Mouse (Mus musculus): Measurements from ENCODE around the gene Prkca. TPM values are rescaled to one million over a fixed set of nuclear protein-coding genes. Genes with fewer than 3 reads are reported as not detected.

The Prkca gene
- polyA plus RNA-seq, 1 experiment, result 266 TPM

- WGBS, result 69% methylated on average over 11 of the region's 11 CpGs
- Histone ChIP-seq H3K4me3 (ENCODE audit: insufficient read depth, low read depth, low read length) (no peak overlapping the region), H3K4me1 (ENCODE audit: control insufficient read depth, insufficient read depth, low read length) (peaks cover 20% of the 10 kb centered on the region), H3K27ac (ENCODE audit: insufficient read depth, low read depth, low read length) (no peak overlapping the region)
- no peak for TF ChIP-seq CTCF (IDR thresholded peaks at IDR 0.05; ENCODE audit: insufficient read depth, low read depth, low read length)
- no peak for TF ChIP-seq POLR2A (IDR thresholded peaks at IDR 0.05; ENCODE audit: insufficient read depth, low read depth, low read length)
These were observed 12.9 kb downstream of the Prkca start for GRCm38 (mm10) chr11:108330818-108331217.

- TF ChIP-seq CTCF (IDR thresholded peaks at IDR 0.05; ENCODE audit: insufficient read depth, low read depth, low read length) (no peak), POLR2A (IDR thresholded peaks at IDR 0.05; ENCODE audit: insufficient read depth, low read depth, low read length) (no peak)
- H3K4me1 ChIP-seq (ENCODE audit: control insufficient read depth, insufficient read depth, low read length), result peaks cover 23% of the 10 kb centered on the region
- no peak overlapping the region for H3K4me3 ChIP-seq (ENCODE audit: insufficient read depth, low read depth, low read length)
- WGBS, result 65% methylated on average over 8 of the region's 8 CpGs
- no peak overlapping the region for H3K27ac ChIP-seq (ENCODE audit: insufficient read depth, low read depth, low read length)
These were observed 17.8 kb downstream of the Prkca start for GRCm38 (mm10) chr11:108325943-108326342.

- Histone ChIP-seq H3K27ac (ENCODE audit: insufficient read depth, low read depth, low read length) (no peak overlapping the region), H3K4me3 (ENCODE audit: insufficient read depth, low read depth, low read length) (no peak overlapping the region), H3K4me1 (ENCODE audit: control insufficient read depth, insufficient read depth, low read length) (peaks cover 27% of the 10 kb centered on the region)
- TF ChIP-seq CTCF (IDR thresholded peaks at IDR 0.05; ENCODE audit: insufficient read depth, low read depth, low read length), result no peak
- no peak for TF ChIP-seq POLR2A (IDR thresholded peaks at IDR 0.05; ENCODE audit: insufficient read depth, low read depth, low read length)
- 83% methylated on average over 2 of the region's 2 CpGs for WGBS
These were observed 21.6 kb downstream of the Prkca start for GRCm38 (mm10) chr11:108322156-108322555.

- H3K4me1 ChIP-seq (ENCODE audit: control insufficient read depth, insufficient read depth, low read length), result peaks cover 25% of the 10 kb centered on the region
- WGBS, result 81% methylated on average over 7 of the region's 7 CpGs
- no peak for TF ChIP-seq CTCF (IDR thresholded peaks at IDR 0.05; ENCODE audit: insufficient read depth, low read depth, low read length)
- TF ChIP-seq POLR2A (IDR thresholded peaks at IDR 0.05; ENCODE audit: insufficient read depth, low read depth, low read length), result no peak
- H3K27ac ChIP-seq (ENCODE audit: insufficient read depth, low read depth, low read length), result no peak overlapping the region
- no peak overlapping the region for H3K4me3 ChIP-seq (ENCODE audit: insufficient read depth, low read depth, low read length)
These were observed 23.2 kb downstream of the Prkca start for GRCm38 (mm10) chr11:108320561-108320960.

- TF ChIP-seq POLR2A (IDR thresholded peaks at IDR 0.05; ENCODE audit: insufficient read depth, low read depth, low read length) (no peak), CTCF (IDR thresholded peaks at IDR 0.05; ENCODE audit: insufficient read depth, low read depth, low read length) (no peak)
- peaks cover 28% of the 10 kb centered on the region for H3K4me1 ChIP-seq (ENCODE audit: control insufficient read depth, insufficient read depth, low read length)
- no peak overlapping the region for H3K4me3 ChIP-seq (ENCODE audit: insufficient read depth, low read depth, low read length)
- 78% methylated on average over 11 of the region's 11 CpGs for WGBS
- no peak overlapping the region for H3K27ac ChIP-seq (ENCODE audit: insufficient read depth, low read depth, low read length)
These were observed 24.6 kb downstream of the Prkca start for GRCm38 (mm10) chr11:108319162-108319561.

GRCm38 (mm10) chr11:108317878-108318277 is 25.9 kb downstream of the Prkca start:
- 80% methylated on average over 6 of the region's 6 CpGs for WGBS
- no peak for TF ChIP-seq CTCF (IDR thresholded peaks at IDR 0.05; ENCODE audit: insufficient read depth, low read depth, low read length)
- TF ChIP-seq POLR2A (IDR thresholded peaks at IDR 0.05; ENCODE audit: insufficient read depth, low read depth, low read length), result no peak
- H3K27ac ChIP-seq (ENCODE audit: insufficient read depth, low read depth, low read length), result no peak overlapping the region
- H3K4me1 ChIP-seq (ENCODE audit: control insufficient read depth, insufficient read depth, low read length), result peaks cover 30% of the 10 kb centered on the region
- H3K4me3 ChIP-seq (ENCODE audit: insufficient read depth, low read depth, low read length), result no peak overlapping the region

GRCm38 (mm10) chr11:108315736-108316135 is 28.0 kb downstream of the Prkca start:
- WGBS, result 78% methylated on average over 7 of the region's 7 CpGs
- Histone ChIP-seq H3K4me3 (ENCODE audit: insufficient read depth, low read depth, low read length) (no peak overlapping the region), H3K4me1 (ENCODE audit: control insufficient read depth, insufficient read depth, low read length) (peaks cover 29% of the 10 kb centered on the region), H3K27ac (ENCODE audit: insufficient read depth, low read depth, low read length) (no peak overlapping the region)
- TF ChIP-seq CTCF (IDR thresholded peaks at IDR 0.05; ENCODE audit: insufficient read depth, low read depth, low read length) (no peak), POLR2A (IDR thresholded peaks at IDR 0.05; ENCODE audit: insufficient read depth, low read depth, low read length) (no peak)

- WGBS, result 51% methylated on average over 5 of the region's 5 CpGs
- H3K27ac ChIP-seq (ENCODE audit: insufficient read depth, low read depth, low read length), result no peak overlapping the region
- no peak overlapping the region for H3K4me3 ChIP-seq (ENCODE audit: insufficient read depth, low read depth, low read length)
- TF ChIP-seq CTCF (IDR thresholded peaks at IDR 0.05; ENCODE audit: insufficient read depth, low read depth, low read length), result no peak
- TF ChIP-seq POLR2A (IDR thresholded peaks at IDR 0.05; ENCODE audit: insufficient read depth, low read depth, low read length), result no peak
- peaks cover 22% of the 10 kb centered on the region for H3K4me1 ChIP-seq (ENCODE audit: control insufficient read depth, insufficient read depth, low read length)
These were observed 31.2 kb downstream of the Prkca start for GRCm38 (mm10) chr11:108312516-108312915.

- TF ChIP-seq POLR2A (IDR thresholded peaks at IDR 0.05; ENCODE audit: insufficient read depth, low read depth, low read length) (no peak), CTCF (IDR thresholded peaks at IDR 0.05; ENCODE audit: insufficient read depth, low read depth, low read length) (no peak)
- Histone ChIP-seq H3K4me3 (ENCODE audit: insufficient read depth, low read depth, low read length) (no peak overlapping the region), H3K27ac (ENCODE audit: insufficient read depth, low read depth, low read length) (no peak overlapping the region), H3K4me1 (ENCODE audit: control insufficient read depth, insufficient read depth, low read length) (peaks cover 27% of the 10 kb centered on the region)
- 85% methylated on average over 2 of the region's 2 CpGs for WGBS
These were observed 31.8 kb downstream of the Prkca start for GRCm38 (mm10) chr11:108311912-108312311.

- TF ChIP-seq POLR2A (IDR thresholded peaks at IDR 0.05; ENCODE audit: insufficient read depth, low read depth, low read length) (no peak), CTCF (IDR thresholded peaks at IDR 0.05; ENCODE audit: insufficient read depth, low read depth, low read length) (no peak)
- WGBS, result 82% methylated on average over 5 of the region's 5 CpGs
- Histone ChIP-seq H3K4me1 (ENCODE audit: control insufficient read depth, insufficient read depth, low read length) (peaks cover 30% of the 10 kb centered on the region), H3K27ac (ENCODE audit: insufficient read depth, low read depth, low read length) (no peak overlapping the region), H3K4me3 (ENCODE audit: insufficient read depth, low read depth, low read length) (no peak overlapping the region)
These were observed 33.9 kb downstream of the Prkca start for GRCm38 (mm10) chr11:108309791-108310190.

Measured in olfactory bulb, adult 2 months (tissue).